Mouse (Mus musculus) cerebellum, adult 2 months (tissue): ENCODE data around the gene Rnf31.

Source experiments
- CTCF ChIP-seq: fragments of 200-500 bp; IDR thresholded peaks from 2 replicates; pipeline ENCODE4 v1.5.1; 2011; ENCODE audit warnings: low read depth, mild to moderate bottlenecking, control low read depth, low read length, moderate library complexity, borderline replicate concordance; ENCODE audit not compliant: insufficient read depth
- POLR2A ChIP-seq: fragments of 200-500 bp; IDR thresholded peaks from 2 replicates; pipeline ENCODE4 v1.6.1; 2011; ENCODE audit warnings: low read length, control low read depth, borderline replicate concordance; ENCODE audit not compliant: insufficient read depth

GRCm38 (mm10) chr14:55551794-55552193 lies 39.7 kb upstream of the Rnf31 start:
- TF ChIP-seq POLR2A = no peak
- no peak for TF ChIP-seq CTCF
